Mouse (Mus musculus) frontal cortex, adult 2 months (tissue): ENCODE data around the gene Osmr. TPM values are rescaled to one million over a fixed set of nuclear protein-coding genes. Genes with fewer than 3 reads are reported as not detected.

Source experiments
- DNase-seq, 2 experiments: peaks; one replicate each; pipeline ENCODE4 v3.0.0; 2022; ENCODE audit warnings: low spot score in 1 of 2; ENCODE audit errors: extremely low spot score in 1 of 2
- polyA plus RNA-seq: library from polyadenylated mRNA; depleted of rRNA; stranded (reverse); fragments of >200 nt; gene quantifications from 2 replicates; pipeline ENCODE4 v1.2.3, GENCODE M21; 2012; rRNA removed

Osmr gene
- polyA plus RNA-seq = 2.6 and 2.7 TPM in 2 replicates

- DNase-seq = no peak
These were observed at the start of gene Osmr for GRCm38 (mm10) chr15:6874601-6875019. Gene Osmr, minus strand, starts transcription at chr15:6874969.

- no peak for DNase-seq
These were observed 44.6 kb upstream of the Osmr start for GRCm38 (mm10) chr15:6919406-6919805.

GRCm38 (mm10) chr15:6914163-6914562, 39.4 kb upstream of the Osmr start:
- DNase-seq = peak in 1 of 2 experiments; percentile 20

DNA sequence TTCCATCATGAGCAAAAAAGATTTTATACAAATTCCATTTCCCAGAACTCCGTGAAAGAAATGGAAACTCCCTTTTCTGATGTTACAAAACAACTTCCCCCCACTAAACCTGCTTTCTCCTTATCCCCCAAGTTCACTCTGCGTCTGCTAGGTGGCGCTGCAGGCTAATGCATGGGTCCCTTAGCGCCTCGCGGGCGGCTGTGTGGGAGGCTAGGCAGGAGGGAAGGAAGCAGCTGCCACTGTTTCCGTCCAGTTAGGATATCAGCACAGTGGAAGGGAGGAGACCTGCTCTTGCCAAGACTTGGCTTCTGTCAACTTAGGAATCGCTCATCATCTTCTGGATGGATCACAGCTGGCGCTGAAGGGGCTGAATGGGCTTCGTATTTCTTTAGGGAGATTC, 34.9 kb upstream of the Osmr start:
- DNase-seq = peak; percentile 61 to 96

DNA sequence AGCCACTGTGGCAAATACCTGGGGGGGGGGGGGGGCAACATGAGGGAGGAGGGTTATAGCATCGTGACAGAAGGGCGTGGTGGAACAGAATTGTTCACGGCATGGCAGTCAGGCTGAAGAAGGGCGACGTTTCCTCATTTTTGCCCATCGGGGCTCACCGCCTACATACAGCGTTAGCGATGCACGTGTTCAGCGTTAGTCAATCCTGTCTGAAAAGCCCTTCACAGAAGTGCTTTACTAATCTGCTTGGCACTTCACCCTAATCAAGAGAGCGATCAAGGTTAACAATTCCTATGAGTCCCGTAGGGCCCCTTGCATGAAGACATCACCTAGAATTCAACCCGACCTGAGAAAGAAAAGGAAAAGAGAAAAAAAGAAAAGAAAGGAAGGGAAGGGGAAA, 34.3 kb upstream of the Osmr start:
- DNase-seq = no peak

DNA sequence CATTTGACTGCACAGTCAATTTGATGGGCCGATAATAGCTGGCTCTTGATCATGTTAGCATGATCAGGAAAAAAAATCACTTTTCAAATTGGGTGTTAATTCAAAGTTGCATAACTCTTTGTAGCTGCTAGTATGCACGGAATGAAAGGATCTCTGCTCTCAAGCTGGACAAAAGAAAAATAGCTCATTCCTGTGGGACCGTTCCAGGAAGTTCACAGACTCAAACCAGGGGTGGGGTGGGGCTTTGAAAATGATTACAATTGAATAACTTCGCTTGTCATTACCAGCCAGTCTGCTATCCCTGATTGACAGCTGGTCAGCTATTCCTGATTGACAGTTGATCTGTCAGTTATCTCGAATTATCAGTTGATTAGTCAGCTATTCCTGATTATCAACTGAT, 33.8 kb upstream of the Osmr start:
- DNase-seq = no peak

- DNase-seq = no peak
These were observed 31.7 kb upstream of the Osmr start for GRCm38 (mm10) chr15:6906260-6907047.

DNA sequence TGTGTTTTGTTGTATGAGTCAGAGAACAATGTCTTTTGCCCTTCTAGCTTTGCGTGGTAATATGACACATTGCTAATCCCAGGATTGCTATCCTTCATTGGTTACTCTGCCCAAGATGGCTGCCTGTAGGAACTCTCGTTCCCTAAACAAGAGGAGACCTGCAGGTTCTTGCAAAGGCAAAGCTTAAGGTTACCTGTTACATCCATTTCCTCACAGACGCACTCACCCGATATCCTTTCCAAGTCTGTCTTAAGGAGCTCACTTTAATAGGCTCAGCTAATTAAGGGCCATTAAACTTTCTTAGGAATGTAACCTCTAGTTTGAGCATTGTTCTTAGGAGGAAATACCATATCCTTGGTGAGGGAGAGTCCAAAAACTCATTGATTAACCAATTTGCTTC, 31.0 kb upstream of the Osmr start:
- no peak for DNase-seq

DNA sequence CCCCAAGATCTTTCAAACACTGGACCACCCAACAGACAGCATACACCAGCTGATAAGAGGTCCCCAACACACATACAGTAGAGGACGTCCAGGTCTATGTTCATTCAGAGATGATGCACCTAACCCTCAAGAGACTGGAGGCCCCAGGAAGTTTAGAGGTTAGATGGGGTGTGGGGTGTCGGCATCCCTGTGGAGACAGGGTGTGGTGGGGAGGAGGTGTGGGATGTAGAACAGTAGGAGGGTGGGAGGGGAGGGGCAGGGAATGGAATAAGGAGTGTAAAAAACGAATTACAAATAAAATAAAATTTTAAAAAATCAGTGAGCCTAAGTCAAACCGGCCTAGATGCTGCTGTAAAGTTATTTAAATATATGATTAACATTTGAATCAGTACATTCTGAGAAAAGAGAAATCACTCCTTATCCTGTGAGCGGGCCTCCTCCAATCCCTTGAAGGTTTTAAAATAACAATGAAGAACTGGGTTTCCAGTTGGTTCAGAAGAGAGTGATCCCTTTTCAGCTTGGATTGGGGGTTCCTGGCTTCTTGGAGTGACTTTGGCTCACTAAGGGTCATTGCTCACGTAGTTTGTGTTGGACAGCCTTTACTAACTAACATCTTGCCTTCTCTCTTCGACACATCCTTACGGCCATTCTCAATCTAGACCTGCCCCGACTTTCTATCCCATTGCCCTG, 28.7 kb upstream of the Osmr start:
- no peak for DNase-seq

- no peak for DNase-seq
These were observed 27.3 kb upstream of the Osmr start for GRCm38 (mm10) chr15:6901982-6902639.

DNA sequence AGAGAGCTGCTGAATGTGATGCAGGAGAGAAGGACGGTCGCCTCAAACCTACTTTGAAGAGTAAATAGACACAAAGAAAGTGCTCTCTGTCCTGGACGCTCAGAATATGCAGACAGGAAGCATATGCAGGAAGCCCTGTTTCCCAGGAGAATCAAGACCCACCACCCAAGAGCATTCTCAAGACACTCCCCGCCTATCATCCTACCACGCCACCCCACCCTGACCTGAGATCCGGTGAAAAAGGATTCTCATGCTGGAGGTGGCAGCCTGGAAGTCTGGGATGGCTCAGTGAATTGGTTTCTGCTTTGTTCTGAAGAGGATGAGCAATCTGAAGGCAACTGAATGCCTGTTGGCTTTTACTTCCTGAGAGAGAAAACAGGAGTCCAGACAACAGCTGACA, 26.5 kb upstream of the Osmr start:
- DNase-seq = no peak

DNA sequence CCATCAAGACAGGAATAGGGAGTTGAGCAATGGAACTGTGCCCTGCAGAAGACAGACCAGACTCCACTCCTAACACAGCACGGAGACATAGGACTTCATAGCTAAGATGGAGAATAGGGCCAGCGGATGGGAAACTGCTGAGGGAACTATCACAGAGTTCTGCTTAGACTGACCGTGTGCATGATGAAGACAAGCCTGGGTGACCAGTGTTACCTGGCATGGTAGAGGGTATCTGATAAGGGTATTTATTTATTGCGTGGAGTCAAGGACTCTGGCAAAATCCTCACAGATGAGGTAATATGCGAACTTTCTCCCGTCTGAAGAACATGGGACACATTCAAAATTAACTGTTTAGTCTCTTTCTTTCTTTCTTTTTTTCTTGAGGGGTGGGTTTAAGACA, 9.5 kb upstream of the Osmr start:
- no peak for DNase-seq

- peak in 1 of 2 experiments; percentile 79 for DNase-seq
These were observed 9.0 kb upstream of the Osmr start for GRCm38 (mm10) chr15:6883816-6884215.

DNA sequence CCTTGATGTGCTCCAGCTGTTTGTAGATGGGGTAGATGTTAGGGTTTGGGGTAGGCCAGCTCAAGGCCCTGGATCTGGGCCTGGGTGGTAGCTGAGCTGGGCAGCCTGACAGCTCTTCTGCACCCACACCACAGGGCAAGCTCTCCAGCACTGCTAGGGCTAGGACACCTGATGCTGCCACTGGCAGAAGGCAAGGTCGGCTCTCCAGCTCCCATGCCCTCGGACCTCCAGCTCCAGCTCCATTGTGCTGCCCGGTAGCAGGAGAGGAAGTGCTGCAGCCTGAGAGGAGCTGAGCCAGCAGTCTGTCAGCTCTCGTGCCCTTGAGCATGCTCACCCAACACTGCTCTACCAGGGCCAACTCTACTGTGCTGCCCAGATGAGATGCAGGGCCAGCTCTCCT, 8.3 kb upstream of the Osmr start:
- DNase-seq = no peak

DNA sequence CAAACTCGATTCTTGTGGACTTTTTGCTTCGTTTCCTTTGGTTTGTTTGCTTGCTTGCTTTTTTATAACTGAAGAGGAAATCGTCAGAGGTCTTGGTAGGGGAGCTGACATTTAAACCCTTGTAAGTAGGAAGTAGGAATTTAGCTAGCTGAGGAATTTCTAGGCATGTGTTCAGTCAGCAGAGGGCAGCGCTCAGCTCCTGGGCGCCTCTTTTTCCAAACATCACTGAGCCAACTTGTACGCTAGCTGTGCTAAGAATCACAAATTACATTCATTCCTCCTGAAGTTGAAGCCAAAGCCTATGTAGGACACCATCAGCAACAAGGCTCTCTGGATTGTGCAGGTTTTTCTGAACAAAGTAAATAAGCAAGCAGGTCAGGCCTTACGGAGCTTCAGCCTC, 7.4 kb upstream of the Osmr start:
- DNase-seq = peak; percentile 14 to 59

GRCm38 (mm10) chr15:6881211-6881610, 6.4 kb upstream of the Osmr start:
- DNase-seq = no peak

DNA sequence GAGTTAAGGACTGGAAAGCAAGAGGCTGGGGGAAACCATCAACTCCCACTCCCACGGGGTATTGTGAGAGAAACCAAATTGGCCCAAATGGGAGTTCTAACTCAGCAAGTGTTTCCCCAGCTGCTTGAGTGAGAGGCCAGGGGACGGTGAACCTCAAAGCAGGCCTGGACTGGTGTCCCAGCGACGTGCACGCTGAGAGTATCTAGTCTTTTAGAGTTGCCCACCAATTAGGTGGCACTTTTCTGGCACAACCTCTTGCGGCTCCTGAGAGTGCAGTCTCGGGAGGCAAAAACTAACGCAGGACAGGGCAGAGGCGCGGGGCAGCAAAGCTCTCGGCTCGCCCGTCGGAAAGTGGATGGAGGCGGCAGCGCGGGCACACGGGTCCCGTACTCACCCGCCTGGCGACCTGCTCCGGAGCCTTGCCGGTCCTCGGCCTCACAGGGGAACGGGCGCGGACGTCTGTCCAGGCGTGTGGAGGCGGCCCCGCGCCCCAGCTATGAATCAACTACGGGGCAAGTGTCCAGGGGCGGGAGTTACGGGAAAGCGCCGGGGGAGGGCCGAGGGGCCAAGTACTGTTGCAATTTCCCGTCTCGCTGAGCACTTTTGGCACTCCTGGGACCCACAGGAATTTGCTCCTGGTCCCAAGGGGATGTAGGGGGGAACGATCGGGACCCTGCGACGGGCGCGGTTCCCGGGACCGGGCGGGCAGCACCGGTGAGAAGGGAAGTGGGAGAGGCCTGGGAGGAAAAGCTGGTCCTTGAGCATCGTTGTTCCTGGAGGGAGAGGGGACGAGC, 765 bp downstream of the Osmr start:
- no peak for DNase-seq

DNA sequence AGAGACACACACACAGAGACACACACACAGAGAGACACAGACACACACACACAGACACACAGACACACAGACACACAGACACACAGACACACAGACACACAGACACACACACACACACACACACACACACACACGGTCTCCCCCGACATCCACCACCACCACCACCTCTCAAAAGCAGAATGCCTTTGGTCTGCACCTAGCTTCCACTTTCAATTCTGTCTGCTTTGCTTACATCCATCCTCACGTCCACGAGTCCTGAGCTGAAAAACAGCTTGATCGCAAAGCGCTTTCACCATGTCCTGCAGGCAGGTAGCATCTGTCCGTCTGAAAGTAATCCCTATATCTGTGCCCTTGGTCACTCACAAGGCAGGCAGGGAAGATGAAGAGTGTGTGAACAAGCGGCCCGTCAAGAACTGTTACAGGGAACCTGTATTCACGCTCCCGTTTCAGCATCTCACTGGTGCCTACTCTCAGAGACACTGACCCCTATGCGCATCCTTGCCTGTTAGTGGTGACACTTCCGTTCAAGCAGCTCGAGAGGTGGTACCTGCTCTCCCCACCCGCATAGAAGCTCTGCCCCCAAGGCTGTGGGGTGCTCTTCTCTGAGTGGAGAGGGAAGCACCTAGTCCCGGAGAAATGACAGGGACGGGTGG, 1.5 kb downstream of the Osmr start:
- no peak for DNase-seq

DNA sequence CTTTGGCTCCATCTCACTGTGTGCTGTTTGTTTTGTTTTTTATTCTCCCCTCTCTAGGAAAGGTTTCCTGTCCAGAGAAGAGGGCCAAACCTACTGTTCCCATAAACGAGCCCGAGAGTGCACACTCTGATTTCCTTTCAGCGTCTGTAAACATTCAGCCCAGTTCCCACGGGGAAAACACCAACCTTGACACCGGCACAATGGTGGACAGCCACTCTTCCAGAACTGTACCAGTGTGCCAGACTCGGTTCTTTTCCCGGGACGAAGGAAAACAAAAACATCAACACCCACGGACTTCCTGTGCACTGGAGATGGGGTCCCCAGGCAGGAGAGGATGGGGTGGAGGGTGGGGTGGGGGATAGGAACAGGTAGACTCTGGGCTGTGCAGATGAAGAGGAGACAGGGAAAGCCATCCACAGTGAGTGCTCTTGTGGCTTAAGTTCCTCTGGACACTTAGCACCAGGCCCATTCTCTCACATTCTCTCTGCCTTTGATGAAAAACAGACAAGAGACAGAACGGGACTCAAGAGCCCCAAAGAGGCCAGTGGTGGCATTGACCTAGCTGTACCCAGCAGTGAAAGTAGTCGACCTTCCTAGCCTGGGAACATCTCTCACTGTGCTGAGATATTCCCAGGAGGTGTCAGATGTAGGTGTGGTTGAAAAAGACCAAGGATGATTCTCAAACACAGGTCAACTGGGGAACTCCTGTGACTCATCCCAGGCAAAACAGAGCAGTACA, 3.0 kb downstream of the Osmr start:
- DNase-seq = no peak

GRCm38 (mm10) chr15:6866888-6867287, 7.9 kb downstream of the Osmr start:
- no peak for DNase-seq
